Mouse (Mus musculus): ENCODE results near the gene BC117090. TPM values are rescaled to one million over a fixed set of nuclear protein-coding genes. Genes with fewer than 3 reads are reported as not detected.
"Not testable (repeated sequence)": the region's sequence is repeated elsewhere in the genome, so short reads cannot be mapped to it uniquely, and the experiment has no call there.

BC117090 gene
- not detected for total RNA-seq (2021)
- long read RNA-seq, experiment 1: 0 reads
- long read RNA-seq, experiment 2: 0 reads

GRCm38 (mm10) chr16:36334232-36334631 is at the start of gene BC117090:
TSS of gene BC117090 (minus strand) at chr16:36334332.
- DNase-seq: no peak

GRCm38 (mm10) chr16:36367648-36368047 is 33.5 kb upstream of the BC117090 start, which contains the start of gene BC100530:
TSS of gene BC100530 (minus strand) at chr16:36367748.
- not testable (repeated sequence) for DNase-seq

- DNase-seq: no peak
Measured at GRCm38 (mm10) chr16:36337171-36337570, 3.0 kb upstream of the BC117090 start.

GRCm38 (mm10) chr16:36319286-36319685 is 14.8 kb downstream of the BC117090 start:
- no peak for DNase-seq

- not testable (repeated sequence) for DNase-seq
Measured at GRCm38 (mm10) chr16:36316111-36316510, 18.0 kb downstream of the BC117090 start.

GRCm38 (mm10) chr16:36307631-36308030 is 26.5 kb downstream of the BC117090 start:
- no peak for DNase-seq

GRCm38 (mm10) chr16:36289140-36289539 is 45.0 kb downstream of the BC117090 start:
- no peak for DNase-seq

- DNase-seq: not testable (repeated sequence)
Measured at GRCm38 (mm10) chr16:36276796-36277195, 57.3 kb downstream of the BC117090 start, which contains the start of gene Stfa1. TSS of gene Stfa1 (plus strand) at chr16:36276951.

Other genes with a start within 250 kb of the BC117090 start
- not detected for gene Csta1, start 203.1 kb downstream of the BC117090 start, total RNA-seq (2021)
- 1 to 10 TPM in 1 of 2 experiments, not detected in 1; 7.2 TPM for gene Stfa2l1, start 177.5 kb downstream of the BC117090 start, total RNA-seq (2021)
- gene Gm5483, start 150.1 kb downstream of the BC117090 start, total RNA-seq (2021): 10 to 100 TPM in 1 of 2 experiments, not detected in 1; 11.8 TPM
- gene Gm5416, start 123.9 kb downstream of the BC117090 start, total RNA-seq (2021): not detected
- gene 2010005H15Rik, start 112.9 kb downstream of the BC117090 start, total RNA-seq (2021): 1 to 10 TPM in 1 of 2 experiments, not detected in 1; 1.3 TPM
- gene Stfa1, start 57.4 kb downstream of the BC117090 start, total RNA-seq (2021): 10 to 100 TPM in 1 of 2 experiments, not detected in 1; 10.4 TPM
- 10 to 100 TPM in 1 of 2 experiments, not detected in 1; 15.7 TPM for gene BC100530, start 33.4 kb upstream of the BC117090 start, total RNA-seq (2021)
- gene Stfa2, start 74.1 kb upstream of the BC117090 start, total RNA-seq (2021): 1 to 10 TPM in 1 of 2 experiments, not detected in 1; 6.0 TPM
- gene Stfa3, start 121.1 kb upstream of the BC117090 start, total RNA-seq (2021): 1 to 10 TPM in 1 of 2 experiments, not detected in 1; 5.9 TPM
- under 1 TPM; 0.14 to 0.16 TPM for gene Casr, start 227.8 kb upstream of the BC117090 start, total RNA-seq (2021)